Mouse (Mus musculus): Measurements from ENCODE around the gene Mrpl50. TPM values are rescaled to one million over a fixed set of nuclear protein-coding genes. Genes with fewer than 3 reads are reported as not detected.
A peak's percentile ranks its signal among the peaks of the same experiment; 100 is the strongest.

Gene Mrpl50
- polyA plus RNA-seq, 1 experiment from 2014 or later, result 54.4 TPM

- no peaks in the 10 kb centered on the region for H3K27me3 ChIP-seq (ENCODE audit: control insufficient read depth, insufficient read depth, low read depth, low read length)
- H3K27ac ChIP-seq (ENCODE audit: low read length), result 0 out of 2 replicates have a peak overlapping the region, but pooled peaks have one; percentile 2
- 50% methylated on average over 6 of the region's 6 CpGs for WGBS (ENCODE audit: insufficient replicate concordance)
- ATAC-seq (ENCODE audit: low read depth), result peak; percentile 73
- peak overlapping the region; percentile 23; the same call in 1 of the 2 replicates for H3K4me3 ChIP-seq (ENCODE audit: low read depth, low read length)
- no peaks in the 10 kb centered on the region for H3K9me3 ChIP-seq (replicated peaks; ENCODE audit: control insufficient read depth, low read length)
- H3K9ac ChIP-seq (ENCODE audit: low read depth, low read length), result no peak overlapping the region
- H3K36me3 ChIP-seq (ENCODE audit: control insufficient read depth, insufficient read depth), result no peaks in the 10 kb centered on the region; the same call in 1 of the 2 replicates
- peak overlapping the region; percentile 15 for H3K4me2 ChIP-seq (ENCODE audit: low read depth, low read length)
- no peaks in the 10 kb centered on the region for H3K4me1 ChIP-seq (ENCODE audit: control insufficient read depth, low read depth, low read length)
Observed at GRCm38 (mm10) chr4:49546873-49547543, 26.1 kb upstream of the Mrpl50 start.

DNA sequence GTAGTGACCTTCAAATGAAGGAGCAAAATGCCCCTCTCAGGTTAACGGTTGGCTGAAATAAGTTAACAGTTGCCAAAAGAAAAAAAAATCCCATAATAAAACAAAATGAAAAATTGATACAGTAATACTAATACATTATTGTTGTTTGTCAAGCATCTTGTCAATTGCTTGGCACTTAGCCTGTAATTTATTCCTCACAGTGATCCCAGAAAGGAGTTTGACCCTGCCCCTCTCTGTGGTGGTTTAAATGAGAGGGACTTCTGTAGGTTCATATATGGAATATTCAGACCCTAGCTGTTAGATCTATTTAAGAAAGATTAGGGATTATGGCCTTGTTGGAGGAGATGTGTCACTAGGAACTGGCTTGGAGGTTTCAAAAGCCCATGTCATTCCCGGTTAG lies 25.1 kb upstream of the Mrpl50 start:
- H3K9me3 ChIP-seq (replicated peaks; ENCODE audit: control insufficient read depth, low read length), result no peaks in the 10 kb centered on the region
- WGBS (ENCODE audit: insufficient replicate concordance), result 63% methylated on average over 2 of the region's 2 CpGs
- no peak overlapping the region for H3K27ac ChIP-seq (ENCODE audit: low read length)
- no peak overlapping the region for H3K4me3 ChIP-seq (ENCODE audit: low read depth, low read length)
- H3K9ac ChIP-seq (ENCODE audit: low read depth, low read length), result no peak overlapping the region
- H3K27me3 ChIP-seq (ENCODE audit: control insufficient read depth, insufficient read depth, low read depth, low read length), result no peaks in the 10 kb centered on the region
- no peaks in the 10 kb centered on the region for H3K4me1 ChIP-seq (ENCODE audit: control insufficient read depth, low read depth, low read length)
- no peaks in the 10 kb centered on the region; the same call in none of the 2 replicates for H3K36me3 ChIP-seq (ENCODE audit: control insufficient read depth, insufficient read depth)
- H3K4me2 ChIP-seq (ENCODE audit: low read depth, low read length), result peak overlapping the region; percentile 15; the same call in 1 of the 2 replicates
- no peak for ATAC-seq (ENCODE audit: low read depth)

- H3K9ac ChIP-seq (ENCODE audit: low read depth, low read length), result no peak overlapping the region
- H3K4me1 ChIP-seq (ENCODE audit: control insufficient read depth, low read depth, low read length), result no peaks in the 10 kb centered on the region
- H3K27ac ChIP-seq (ENCODE audit: low read length), result no peak overlapping the region
- no peak for ATAC-seq (ENCODE audit: low read depth)
- H3K4me3 ChIP-seq (ENCODE audit: low read depth, low read length), result no peak overlapping the region
- no peaks in the 10 kb centered on the region for H3K9me3 ChIP-seq (replicated peaks; ENCODE audit: control insufficient read depth, low read length)
- no peaks in the 10 kb centered on the region for H3K27me3 ChIP-seq (ENCODE audit: control insufficient read depth, insufficient read depth, low read depth, low read length)
- H3K36me3 ChIP-seq (ENCODE audit: control insufficient read depth, insufficient read depth), result no peaks in the 10 kb centered on the region; the same call in none of the 2 replicates
- no peak overlapping the region for H3K4me2 ChIP-seq (ENCODE audit: low read depth, low read length)
- 57% methylated on average over 3 of the region's 3 CpGs for WGBS (ENCODE audit: insufficient replicate concordance)
Observed at GRCm38 (mm10) chr4:49540966-49541365, 20.1 kb upstream of the Mrpl50 start.

DNA sequence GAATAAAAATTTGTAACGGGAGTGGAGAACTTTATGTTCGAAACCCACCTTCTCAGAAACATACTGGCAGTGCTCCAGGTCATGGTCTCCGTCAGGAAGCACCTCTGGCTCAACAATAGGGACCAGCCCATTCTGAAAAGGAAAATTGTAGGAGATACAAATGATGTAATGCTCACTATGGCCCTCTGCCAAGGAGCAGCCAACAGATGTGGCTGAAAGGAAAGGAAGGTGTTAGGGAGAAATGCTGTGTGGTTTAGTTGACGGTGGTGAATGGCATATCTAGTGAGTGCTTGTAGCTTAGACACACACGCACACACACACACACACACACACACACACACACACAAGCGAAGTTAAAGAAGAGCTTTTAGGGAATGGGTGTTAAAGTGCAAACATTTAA lies 18.8 kb upstream of the Mrpl50 start:
- H3K9ac ChIP-seq (ENCODE audit: low read depth, low read length), result no peak overlapping the region
- H3K4me1 ChIP-seq (ENCODE audit: control insufficient read depth, low read depth, low read length), result no peaks in the 10 kb centered on the region
- H3K4me2 ChIP-seq (ENCODE audit: low read depth, low read length), result no peak overlapping the region
- no peaks in the 10 kb centered on the region for H3K27me3 ChIP-seq (ENCODE audit: control insufficient read depth, insufficient read depth, low read depth, low read length)
- WGBS (ENCODE audit: insufficient replicate concordance), result 60% methylated on average over 6 of the region's 6 CpGs
- H3K9me3 ChIP-seq (replicated peaks; ENCODE audit: control insufficient read depth, low read length), result no peaks in the 10 kb centered on the region
- H3K4me3 ChIP-seq (ENCODE audit: low read depth, low read length), result no peak overlapping the region
- ATAC-seq (ENCODE audit: low read depth), result no peak
- no peaks in the 10 kb centered on the region; the same call in none of the 2 replicates for H3K36me3 ChIP-seq (ENCODE audit: control insufficient read depth, insufficient read depth)
- no peak overlapping the region for H3K27ac ChIP-seq (ENCODE audit: low read length)

DNA sequence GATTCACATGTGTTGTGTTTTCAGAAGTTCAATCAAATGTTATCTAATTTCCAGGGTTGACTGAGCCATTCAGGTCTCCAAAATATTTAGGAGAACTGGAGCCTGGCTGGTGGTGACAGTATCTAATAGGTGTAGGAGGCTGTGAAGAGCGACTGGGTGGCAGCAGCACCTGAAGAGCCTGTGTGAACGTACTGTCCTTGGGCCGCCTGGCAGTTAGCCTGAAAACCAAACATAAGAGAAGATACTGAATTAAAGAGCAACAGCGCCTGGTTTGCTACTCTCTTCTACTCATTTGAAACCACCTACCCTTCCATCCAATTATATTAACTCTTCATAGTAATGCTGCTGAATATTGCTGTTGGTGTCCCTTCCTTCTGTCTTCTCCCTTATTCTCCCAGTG lies 15.8 kb upstream of the Mrpl50 start:
- H3K27me3 ChIP-seq (ENCODE audit: control insufficient read depth, insufficient read depth, low read depth, low read length), result no peaks in the 10 kb centered on the region
- ATAC-seq (ENCODE audit: low read depth), result no peak
- no peak overlapping the region for H3K4me2 ChIP-seq (ENCODE audit: low read depth, low read length)
- no peak overlapping the region for H3K4me3 ChIP-seq (ENCODE audit: low read depth, low read length)
- WGBS (ENCODE audit: insufficient replicate concordance), result 50% methylated on average over 4 of the region's 4 CpGs
- no peaks in the 10 kb centered on the region for H3K4me1 ChIP-seq (ENCODE audit: control insufficient read depth, low read depth, low read length)
- no peaks in the 10 kb centered on the region for H3K9me3 ChIP-seq (replicated peaks; ENCODE audit: control insufficient read depth, low read length)
- no peaks in the 10 kb centered on the region; the same call in 1 of the 2 replicates for H3K36me3 ChIP-seq (ENCODE audit: control insufficient read depth, insufficient read depth)
- no peak overlapping the region for H3K9ac ChIP-seq (ENCODE audit: low read depth, low read length)
- no peak overlapping the region for H3K27ac ChIP-seq (ENCODE audit: low read length)

- WGBS (ENCODE audit: insufficient replicate concordance), result 67% methylated on average over 4 of the region's 4 CpGs
- ATAC-seq (ENCODE audit: low read depth), result no peak
- no peaks in the 10 kb centered on the region for H3K4me1 ChIP-seq (ENCODE audit: control insufficient read depth, low read depth, low read length)
Observed at GRCm38 (mm10) chr4:49535675-49536294, 14.9 kb upstream of the Mrpl50 start.

GRCm38 (mm10) chr4:49535036-49535435 lies 14.1 kb upstream of the Mrpl50 start:
- WGBS (ENCODE audit: insufficient replicate concordance), result 66% methylated on average over 3 of the region's 3 CpGs
- Histone ChIP-seq H3K27me3 (ENCODE audit: control insufficient read depth, insufficient read depth, low read depth, low read length) (no peaks in the 10 kb centered on the region), H3K36me3 (ENCODE audit: control insufficient read depth, insufficient read depth) (peaks cover 8% of the 10 kb centered on the region), H3K4me2 (ENCODE audit: low read depth, low read length) (no peak overlapping the region), H3K4me1 (ENCODE audit: control insufficient read depth, low read depth, low read length) (no peaks in the 10 kb centered on the region), H3K9ac (ENCODE audit: low read depth, low read length) (no peak overlapping the region), H3K27ac (ENCODE audit: low read length) (no peak overlapping the region), H3K9me3 (replicated peaks; ENCODE audit: control insufficient read depth, low read length) (0 out of 2 replicates have a peak, but pooled peaks cover 2% of the 10 kb centered on the region), H3K4me3 (ENCODE audit: low read depth, low read length) (no peak overlapping the region)
- no peak for ATAC-seq (ENCODE audit: low read depth)

More at GRCm38 (mm10) chr4:49535675-49536294, 14.9 kb upstream of the Mrpl50 start:
- H3K9me3 ChIP-seq (replicated peaks; ENCODE audit: control insufficient read depth, low read length), result no peaks in the 10 kb centered on the region
- H3K27ac ChIP-seq (ENCODE audit: low read length), result no peak overlapping the region
- no peaks in the 10 kb centered on the region for H3K27me3 ChIP-seq (ENCODE audit: control insufficient read depth, insufficient read depth, low read depth, low read length)
- no peak overlapping the region for H3K9ac ChIP-seq (ENCODE audit: low read depth, low read length)
- no peak overlapping the region for H3K4me2 ChIP-seq (ENCODE audit: low read depth, low read length)
- peaks cover under 1% of the 10 kb centered on the region; the same call in 1 of the 2 replicates for H3K36me3 ChIP-seq (ENCODE audit: control insufficient read depth, insufficient read depth)
- H3K4me3 ChIP-seq (ENCODE audit: low read depth, low read length), result no peak overlapping the region

GRCm38 (mm10) chr4:49522576-49522975 lies 1.7 kb upstream of the Mrpl50 start:
- WGBS (ENCODE audit: insufficient replicate concordance), result 83% methylated on average over 9 of the region's 9 CpGs
- Histone ChIP-seq H3K4me3 (ENCODE audit: low read depth, low read length) (no peak overlapping the region), H3K4me2 (ENCODE audit: low read depth, low read length) (0 out of 2 replicates have a peak overlapping the region, but pooled peaks have one; percentile 81), H3K36me3 (ENCODE audit: control insufficient read depth, insufficient read depth) (peaks cover 9% of the 10 kb centered on the region), H3K27me3 (ENCODE audit: control insufficient read depth, insufficient read depth, low read depth, low read length) (no peaks in the 10 kb centered on the region), H3K9ac (ENCODE audit: low read depth, low read length) (no peak overlapping the region), H3K9me3 (replicated peaks; ENCODE audit: control insufficient read depth, low read length) (no peaks in the 10 kb centered on the region), H3K27ac (ENCODE audit: low read length) (no peak overlapping the region), H3K4me1 (ENCODE audit: control insufficient read depth, low read depth, low read length) (peaks cover 12% of the 10 kb centered on the region)
- no peak for ATAC-seq (ENCODE audit: low read depth)

- Histone ChIP-seq H3K27me3 (ENCODE audit: control insufficient read depth, insufficient read depth, low read depth, low read length) (no peaks in the 10 kb centered on the region), H3K4me1 (ENCODE audit: control insufficient read depth, low read depth, low read length) (peaks cover 12% of the 10 kb centered on the region), H3K27ac (ENCODE audit: low read length) (0 out of 2 replicates have a peak overlapping the region, but pooled peaks have one; percentile 7), H3K9me3 (replicated peaks; ENCODE audit: control insufficient read depth, low read length) (no peaks in the 10 kb centered on the region), H3K4me2 (ENCODE audit: low read depth, low read length) (peak overlapping the region; percentile 81), H3K9ac (ENCODE audit: low read depth, low read length) (peak overlapping the region; percentile 74), H3K4me3 (ENCODE audit: low read depth, low read length) (peak overlapping the region; percentile 86), H3K36me3 (ENCODE audit: control insufficient read depth, insufficient read depth) (peaks cover 9% of the 10 kb centered on the region)
- WGBS (ENCODE audit: insufficient replicate concordance), result under 1% methylated on average over 17 of the region's 17 CpGs
- peak; percentile 30 for ATAC-seq (ENCODE audit: low read depth)
Observed at GRCm38 (mm10) chr4:49521346-49521745, 453 bp upstream of the Mrpl50 start.

All from liver, embryonic 16.5 days (tissue).